Mouse (Mus musculus): ENCODE results near the gene Shd. TPM values are rescaled to one million over a fixed set of nuclear protein-coding genes. Genes with fewer than 3 reads are reported as not detected.
"Not testable (repeated sequence)": the region's sequence is repeated elsewhere in the genome, so short reads cannot be mapped to it uniquely, and the experiment has no call there.

Shd gene
- total RNA-seq (2021), result under 1 TPM; 0.50 to 0.99 TPM
- long read RNA-seq, experiment 1, partial matches to known transcripts, result 0 of 1 reads
- long read RNA-seq, experiment 1, other reads (novel, unspliced or antisense), result 0 of 1 reads
- long read RNA-seq, experiment 2, result 0 reads

DNA sequence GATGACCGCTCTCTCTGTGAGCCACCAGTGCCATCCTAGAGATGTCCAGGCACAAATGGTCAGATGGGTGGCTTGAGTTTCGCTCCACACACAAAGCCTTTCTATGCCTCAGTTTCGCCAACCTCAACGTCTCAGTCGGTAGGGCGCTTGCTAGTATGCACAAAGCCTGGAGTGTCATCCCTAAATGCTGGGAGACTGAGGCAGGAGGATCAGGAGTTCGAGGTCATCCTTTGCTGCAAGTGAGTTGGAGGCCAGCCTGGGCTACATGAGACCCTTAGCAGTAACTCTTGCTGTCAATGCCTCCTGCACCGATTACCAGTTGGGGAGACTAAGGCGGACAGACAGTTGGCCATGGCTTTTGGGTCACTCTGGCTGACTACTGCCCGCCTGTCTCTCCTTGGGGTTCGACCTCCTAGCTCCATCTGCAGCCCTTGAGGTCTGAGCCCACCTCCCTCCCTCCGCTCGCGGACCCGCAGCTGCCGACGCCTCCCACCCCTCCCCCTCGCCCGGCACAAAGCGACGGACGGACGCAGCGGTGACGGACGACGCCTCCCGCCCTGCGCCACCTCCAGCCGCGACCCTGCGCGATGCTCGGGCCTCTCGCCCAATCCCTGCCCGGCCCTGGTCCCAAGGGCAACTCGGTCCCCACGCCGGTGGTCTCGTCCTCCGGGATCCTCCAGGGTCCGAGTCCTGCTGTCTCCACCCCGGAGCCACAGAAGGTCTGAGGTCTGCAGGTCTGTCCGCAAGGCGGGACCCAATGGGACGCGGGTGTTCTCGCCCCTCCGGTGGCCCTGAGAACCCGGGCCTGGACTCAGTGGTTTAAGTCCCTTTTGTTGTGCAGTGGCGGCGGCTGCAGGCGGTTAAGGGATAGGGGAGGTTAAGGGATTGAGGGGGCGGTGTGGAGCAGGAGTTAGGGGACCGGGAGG lies at the start of gene Shd:
Gene Shd, plus strand, starts transcription at position 502 of the 926 bp plus-strand sequence.
- DNase-seq, result peak; percentile 25 to 53

GRCm38 (mm10) chr17:55931553-55932502 lies 38.4 kb upstream of the Shd start:
- DNase-seq, result peak; percentile 48 to 74

DNA sequence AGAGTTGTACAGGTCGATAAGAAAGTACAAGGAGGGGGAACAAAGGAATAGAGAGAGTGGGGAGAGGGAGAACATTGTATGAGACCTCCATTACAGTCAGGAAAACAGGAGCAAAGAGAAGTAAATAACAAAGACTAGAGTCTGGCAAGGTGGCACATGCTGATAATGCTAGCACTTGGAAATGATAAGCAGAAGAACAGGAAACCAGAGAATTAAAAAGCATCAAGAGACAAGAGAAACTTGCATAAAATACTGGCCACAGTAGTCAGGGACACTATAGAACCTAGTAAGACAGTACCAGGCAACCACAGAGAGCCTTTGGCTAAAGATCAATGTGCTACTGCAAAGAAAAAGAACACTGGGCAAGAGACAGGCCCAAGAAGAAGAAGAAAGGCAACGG lies 37.6 kb upstream of the Shd start:
- DNase-seq, result no peak

GRCm38 (mm10) chr17:55933191-55933590 lies 37.1 kb upstream of the Shd start:
- DNase-seq, result no peak

DNA sequence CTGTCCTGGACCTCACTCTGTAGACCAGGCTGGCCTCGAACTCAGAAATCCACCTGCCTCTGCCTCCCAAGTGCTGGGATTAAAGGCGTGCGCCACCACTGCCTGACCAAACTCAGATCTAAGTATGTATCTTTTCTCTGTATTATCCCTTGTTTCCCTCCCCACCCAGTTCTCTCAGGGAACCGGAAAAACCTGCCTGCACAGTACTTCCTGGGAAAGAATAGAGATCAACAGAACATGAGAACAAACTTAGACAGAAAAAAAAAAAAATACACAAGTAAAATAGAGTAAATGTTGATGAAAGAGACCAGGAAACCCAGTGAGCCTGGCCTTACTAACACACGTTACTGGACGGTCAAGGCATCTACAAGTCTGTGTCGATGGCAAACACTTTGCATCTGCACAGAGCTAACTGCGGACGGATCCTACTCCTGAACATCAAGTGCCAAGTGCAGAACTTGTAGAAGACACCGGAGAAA lies 25.8 kb upstream of the Shd start:
- not testable (repeated sequence) for DNase-seq

GRCm38 (mm10) chr17:55944866-55945682 lies 25.2 kb upstream of the Shd start:
- peak; percentile 95 to 97 for DNase-seq

DNA sequence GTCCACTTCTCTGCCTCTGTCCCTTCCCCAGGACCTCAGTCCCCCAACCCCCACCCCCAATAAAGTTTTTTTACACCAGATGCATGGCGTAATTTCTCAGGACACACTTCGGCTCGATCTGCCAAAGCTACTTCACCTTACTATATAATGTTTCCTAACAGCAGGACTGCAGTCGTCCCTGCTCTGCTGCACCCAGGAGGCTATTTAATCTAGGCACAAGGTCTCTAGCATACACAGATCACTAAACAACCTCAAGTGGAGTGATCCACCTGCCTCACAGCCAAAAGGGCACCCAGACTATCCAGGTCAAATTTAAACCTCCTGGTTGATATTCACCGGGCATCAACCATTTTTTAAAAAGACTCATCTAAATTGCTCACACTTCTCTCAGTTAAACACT lies 24.6 kb upstream of the Shd start:
- DNase-seq, result no peak

- no peak for DNase-seq
Observed at GRCm38 (mm10) chr17:55948647-55949046, 21.6 kb upstream of the Shd start.

GRCm38 (mm10) chr17:55949400-55949799 lies 20.9 kb upstream of the Shd start, which contains the start of gene Zfp119b:
Gene Zfp119b, minus strand, starts transcription at chr17:55949500.
- DNase-seq, result peak in 1 of 2 experiments; percentile 47

- no peak for DNase-seq
Observed at GRCm38 (mm10) chr17:55950601-55951000, 19.7 kb upstream of the Shd start.

DNA sequence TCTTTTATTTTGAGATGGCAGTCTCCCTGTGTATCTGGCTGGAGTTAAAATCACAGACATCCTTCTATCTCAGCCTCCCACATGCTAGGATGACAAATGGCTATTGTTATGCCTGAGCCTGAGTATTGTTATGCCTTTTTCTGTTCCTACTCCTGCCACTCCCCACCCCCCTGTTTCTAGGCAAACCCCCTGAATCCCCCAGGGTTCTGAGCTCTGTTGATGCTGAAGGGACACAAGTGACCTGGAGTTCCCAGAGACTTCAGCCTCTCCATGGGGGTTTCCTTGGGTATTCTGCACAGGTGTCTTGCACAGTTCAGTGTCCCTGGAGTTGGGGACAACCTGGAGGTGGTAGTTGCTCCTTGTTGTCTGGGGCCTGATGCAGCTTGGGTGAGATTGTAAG lies 18.2 kb upstream of the Shd start:
- DNase-seq, result no peak

DNA sequence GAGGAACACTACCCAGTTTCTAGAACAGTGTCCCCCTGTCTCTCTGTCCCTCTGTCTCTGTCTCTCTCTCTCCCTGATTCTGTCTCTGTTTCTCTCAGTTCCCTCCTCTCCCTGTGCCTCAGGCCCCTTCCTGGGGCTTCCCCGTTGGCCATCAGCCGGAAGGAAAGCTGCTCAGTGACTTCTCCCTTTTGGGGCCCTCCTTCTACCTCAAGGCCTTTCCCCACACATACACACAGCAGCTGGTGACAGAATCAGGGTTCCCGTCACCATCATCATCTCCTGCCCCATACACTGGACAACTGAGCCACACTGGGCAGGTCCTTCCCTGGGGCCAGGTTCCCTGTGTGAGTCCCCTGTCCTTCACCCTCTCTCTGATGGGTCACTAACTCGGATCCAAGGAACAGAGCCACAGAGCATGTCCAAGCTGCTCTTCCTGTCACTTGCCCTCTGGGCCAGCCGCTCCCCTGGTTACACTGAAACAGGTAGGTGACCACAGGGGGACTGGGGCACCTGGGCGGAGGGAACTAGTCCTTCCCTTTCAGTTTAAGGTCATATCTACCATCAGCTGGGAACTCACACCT lies 17.7 kb upstream of the Shd start, which contains the start of gene Ebi3:
Gene Ebi3, plus strand, starts transcription at position 194 of the 581 bp plus-strand sequence.
- DNase-seq, result no peak

DNA sequence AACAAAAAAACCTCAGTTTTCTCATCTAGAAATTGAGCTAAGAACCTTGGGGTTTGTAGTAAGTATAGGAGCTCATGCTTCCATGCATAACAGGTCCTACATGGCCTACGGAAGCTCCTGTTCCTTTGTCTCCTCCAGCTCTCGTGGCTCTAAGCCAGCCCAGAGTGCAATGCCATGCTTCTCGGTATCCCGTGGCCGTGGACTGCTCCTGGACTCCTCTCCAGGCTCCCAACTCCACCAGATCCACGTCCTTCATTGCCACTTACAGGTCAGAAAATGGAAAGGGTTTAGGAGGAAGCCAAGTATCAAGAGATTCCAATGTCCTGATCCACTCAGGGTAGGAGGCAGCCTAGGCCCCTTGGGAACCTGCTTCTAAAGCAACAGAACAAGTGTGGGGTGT lies 16.5 kb upstream of the Shd start:
- DNase-seq, result no peak

GRCm38 (mm10) chr17:55954229-55954628 lies 16.0 kb upstream of the Shd start:
- no peak for DNase-seq

- DNase-seq, result peak; percentile 63
Observed at GRCm38 (mm10) chr17:55956129-55956528, 14.1 kb upstream of the Shd start.

DNA sequence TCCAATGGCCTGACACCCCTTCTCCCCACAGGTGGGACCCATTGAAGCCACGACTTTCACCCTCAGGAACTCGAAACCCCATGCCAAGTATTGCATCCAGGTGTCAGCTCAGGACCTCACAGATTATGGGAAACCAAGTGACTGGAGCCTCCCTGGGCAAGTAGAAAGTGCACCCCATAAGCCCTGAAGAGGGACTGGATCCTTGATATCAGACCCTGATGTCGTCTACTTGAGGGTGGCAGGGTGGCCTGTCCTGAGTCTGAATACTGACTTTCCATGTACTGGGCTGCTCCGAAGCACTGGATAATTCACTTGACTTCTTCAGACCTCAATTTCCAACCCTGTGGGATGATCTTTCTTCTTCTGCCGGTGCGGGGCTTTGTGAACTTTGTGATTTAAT lies 13.7 kb upstream of the Shd start:
- DNase-seq, result no peak

DNA sequence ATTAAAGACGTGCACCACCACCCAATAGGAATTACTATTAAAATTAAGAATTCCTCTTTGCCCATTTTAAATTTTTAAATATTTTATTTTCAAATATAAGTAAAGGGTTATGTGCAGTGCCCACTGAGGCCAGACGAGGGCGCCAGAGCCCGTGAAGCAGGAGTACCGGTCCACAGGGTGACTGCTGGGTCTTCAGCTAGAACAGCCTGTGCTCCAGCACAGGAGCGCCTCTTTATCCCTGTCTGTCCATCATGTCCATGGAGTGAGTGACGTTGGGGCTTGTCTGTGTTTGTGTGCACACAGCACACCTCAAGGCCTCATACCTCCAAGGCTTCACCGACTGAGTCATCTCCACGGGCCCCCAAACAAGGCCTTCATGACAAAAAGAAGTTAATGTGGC lies 13.1 kb upstream of the Shd start:
- DNase-seq, result peak; percentile 79 to 86

GRCm38 (mm10) chr17:55957726-55958583 lies 12.3 kb upstream of the Shd start:
- no peak for DNase-seq

GRCm38 (mm10) chr17:55958584-55958886 lies 11.7 kb upstream of the Shd start:
- DNase-seq, result no peak
